Mouse (Mus musculus) ES-Bruce4 (cell line): Measurements from ENCODE around the gene Sema4b.

Experiments used
- EP300 ChIP-seq: IDR thresholded peaks from 2 replicates; pipeline ENCODE4 v1.6.1; 2011; ENCODE audit warnings: low read depth, low read length; ENCODE audit not compliant: insufficient read depth
- POLR2A ChIP-seq: IDR thresholded peaks from one replicate; pipeline ENCODE4 v1.8.1; 2011; ENCODE audit warnings: low read length; ENCODE audit not compliant: insufficient read depth

GRCm38 (mm10) chr7:80146077-80146476 lies 40.6 kb upstream of the Sema4b start:
- no peak for TF ChIP-seq EP300
- no peak for TF ChIP-seq POLR2A
